Mouse (Mus musculus): ENCODE results near the gene Vps13c. TPM values are rescaled to one million over a fixed set of nuclear protein-coding genes. Genes with fewer than 3 reads are reported as not detected.

Vps13c gene
- total and polyA plus RNA-seq, 2 experiments from 2014 or later = 4.6 to 22.9 TPM

GRCm38 (mm10) chr9:67877081-67877718 lies 37.0 kb downstream of the Vps13c start:
- Histone ChIP-seq H3K4me2 (ENCODE audit: low read depth) (no peak overlapping the region), H3K27ac (ENCODE audit: low read depth, low read length) (no peak overlapping the region), H3K36me3 (ENCODE audit: insufficient read depth) (peaks cover 7% of the 10 kb centered on the region; the same call in 1 of the 2 replicates), H3K4me3 (ENCODE audit: low read depth, low read length) (no peak overlapping the region), H3K27me3 (ENCODE audit: insufficient read depth, low read length) (no peaks in the 10 kb centered on the region), H3K9me3 (ENCODE audit: low read length) (no peaks in the 10 kb centered on the region), H3K4me1 (ENCODE audit: insufficient read depth) (no peaks in the 10 kb centered on the region), H3K9ac (no peak overlapping the region)
- WGBS = 60% methylated on average over 14 of the region's 14 CpGs
- no peak for TF ChIP-seq CTCF (IDR thresholded peaks at IDR 0.05; ENCODE audit: low read depth)
- DNase-seq (no peak), ATAC-seq (no peak)

GRCm38 (mm10) chr9:67878197-67878769 lies 38.1 kb downstream of the Vps13c start:
- H3K27ac ChIP-seq (ENCODE audit: low read depth, low read length) = no peak overlapping the region
- H3K36me3 ChIP-seq (ENCODE audit: insufficient read depth) = 0 out of 2 replicates have a peak, but pooled peaks cover 7% of the 10 kb centered on the region
- no peak overlapping the region for H3K4me2 ChIP-seq (ENCODE audit: low read depth)
- no peak for TF ChIP-seq CTCF (IDR thresholded peaks at IDR 0.05; ENCODE audit: low read depth)
- WGBS = 93% methylated on average over 11 of the region's 11 CpGs
- no peak for DNase-seq
- H3K27me3 ChIP-seq (ENCODE audit: insufficient read depth, low read length) = no peaks in the 10 kb centered on the region
- H3K4me3 ChIP-seq (ENCODE audit: low read depth, low read length) = no peak overlapping the region
- no peak overlapping the region for H3K9ac ChIP-seq
- ATAC-seq = no peak
- H3K4me1 ChIP-seq (ENCODE audit: insufficient read depth) = no peaks in the 10 kb centered on the region
- H3K9me3 ChIP-seq (ENCODE audit: low read length) = no peaks in the 10 kb centered on the region

DNA sequence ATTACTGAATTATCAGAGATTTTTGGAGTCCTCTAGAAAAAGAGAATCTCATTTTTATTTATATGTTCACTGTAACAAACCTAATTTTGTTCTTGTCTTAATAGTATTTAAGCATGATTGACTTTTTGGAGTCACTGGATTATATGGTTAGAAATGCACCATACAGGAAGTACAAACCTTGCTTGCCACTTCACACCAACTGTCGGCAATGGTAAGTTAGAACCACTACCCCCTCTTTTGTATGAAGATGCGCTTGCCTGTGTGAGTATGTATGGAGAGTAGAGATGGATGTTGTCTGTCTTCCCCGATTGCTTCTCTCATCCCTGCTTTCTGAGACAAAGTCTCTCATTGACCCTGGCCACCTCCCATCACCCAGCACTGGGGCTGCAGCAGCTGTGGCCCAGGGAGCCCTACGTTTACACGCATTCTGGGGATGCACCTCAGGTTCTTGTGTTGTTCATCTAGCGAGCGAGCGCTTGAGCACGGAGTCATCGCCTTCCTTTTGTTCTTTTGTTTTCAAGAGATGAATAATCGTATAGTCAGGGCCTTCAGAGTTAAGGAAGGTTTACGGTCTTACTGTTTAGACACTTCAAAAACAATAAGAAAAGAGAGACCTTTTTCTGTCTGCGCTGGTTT lies 43.3 kb downstream of the Vps13c start:
- WGBS = 69% methylated on average over 13 of the region's 13 CpGs
- ATAC-seq = no peak

DNA sequence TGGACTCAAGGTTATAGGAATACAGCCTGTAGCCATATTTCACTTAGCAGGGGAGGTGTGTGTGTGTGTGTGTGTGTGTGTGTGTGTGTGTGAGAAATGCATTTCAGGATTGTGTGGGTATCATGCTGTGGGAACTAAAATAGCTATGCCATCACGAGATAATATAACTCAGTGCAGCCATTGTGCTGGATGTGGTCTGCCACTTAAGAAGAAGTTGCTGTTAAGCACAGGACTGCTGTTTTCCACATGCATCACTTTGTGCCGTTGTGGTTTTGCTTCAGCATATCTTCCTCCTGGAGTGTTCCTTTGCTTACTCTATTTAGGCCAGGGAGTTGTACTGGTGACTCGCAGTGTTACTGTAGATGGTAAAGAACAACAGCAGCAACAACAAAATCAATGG lies 43.9 kb downstream of the Vps13c start:
- Histone ChIP-seq H3K4me3 (ENCODE audit: low read depth, low read length) (no peak overlapping the region), H3K9ac (no peak overlapping the region), H3K4me2 (ENCODE audit: low read depth) (no peak overlapping the region), H3K27ac (ENCODE audit: low read depth, low read length) (no peak overlapping the region), H3K4me1 (ENCODE audit: insufficient read depth) (no peaks in the 10 kb centered on the region), H3K27me3 (ENCODE audit: insufficient read depth, low read length) (no peaks in the 10 kb centered on the region), H3K36me3 (ENCODE audit: insufficient read depth) (peaks cover 10% of the 10 kb centered on the region; the same call in 1 of the 2 replicates), H3K9me3 (ENCODE audit: low read length) (no peaks in the 10 kb centered on the region)
- 90% methylated on average over 3 of the region's 3 CpGs for WGBS
- ATAC-seq (no peak), DNase-seq (no peak)
- no peak for TF ChIP-seq CTCF (IDR thresholded peaks at IDR 0.05; ENCODE audit: low read depth)

More for the DNA sequence above, 43.3 kb downstream of the Vps13c start:
- no peak for TF ChIP-seq CTCF (IDR thresholded peaks at IDR 0.05; ENCODE audit: low read depth)
- Histone ChIP-seq H3K4me1 (ENCODE audit: insufficient read depth) (no peaks in the 10 kb centered on the region), H3K27ac (ENCODE audit: low read depth, low read length) (no peak overlapping the region), H3K36me3 (ENCODE audit: insufficient read depth) (peaks cover 12% of the 10 kb centered on the region; the same call in 1 of the 2 replicates), H3K9ac (no peak overlapping the region), H3K4me3 (ENCODE audit: low read depth, low read length) (no peak overlapping the region), H3K9me3 (ENCODE audit: low read length) (no peaks in the 10 kb centered on the region), H3K27me3 (ENCODE audit: insufficient read depth, low read length) (no peaks in the 10 kb centered on the region), H3K4me2 (ENCODE audit: low read depth) (no peak overlapping the region)
- DNase-seq = no peak

DNA sequence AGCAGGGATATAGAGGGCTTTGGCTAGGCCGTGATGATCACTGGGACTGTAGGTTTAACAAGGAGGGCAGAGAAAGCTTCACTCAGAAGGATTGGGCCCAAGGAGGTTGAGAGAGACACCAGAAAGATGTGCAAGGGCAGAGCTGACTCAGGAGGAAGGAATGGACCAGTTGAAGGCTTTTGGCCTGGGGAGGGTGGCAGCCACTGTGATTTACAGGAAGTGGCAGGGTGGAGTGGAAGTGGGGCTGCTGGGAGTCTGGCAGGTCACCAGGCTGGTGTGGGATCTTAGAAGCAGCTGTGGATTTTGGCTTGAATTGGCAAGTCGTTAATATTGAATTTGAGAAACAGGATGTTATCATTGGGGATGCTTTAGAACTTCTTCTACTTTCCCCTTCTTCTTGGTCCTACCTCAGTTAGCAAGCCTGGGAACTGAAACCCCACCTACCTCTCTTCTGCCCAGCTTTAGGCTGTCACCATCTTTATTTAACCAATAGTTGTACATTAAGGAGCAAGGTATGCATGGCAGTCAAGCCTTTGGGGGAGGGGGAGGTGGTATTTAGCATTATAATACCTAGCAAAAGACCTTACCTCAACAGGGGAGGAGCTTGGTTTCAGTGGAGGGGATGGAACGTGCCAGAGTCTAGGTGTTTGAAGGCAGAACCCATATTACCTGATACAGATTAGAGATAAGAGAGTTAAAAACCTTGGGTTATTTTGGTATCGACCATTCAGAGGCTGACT lies 47.0 kb downstream of the Vps13c start:
- no peak for DNase-seq

GRCm38 (mm10) chr9:67893474-67893873 lies 53.3 kb downstream of the Vps13c start:
- Histone ChIP-seq H3K27ac (ENCODE audit: low read depth, low read length) (no peak overlapping the region), H3K4me2 (ENCODE audit: low read depth) (no peak overlapping the region), H3K9ac (no peak overlapping the region), H3K27me3 (ENCODE audit: insufficient read depth, low read length) (no peaks in the 10 kb centered on the region), H3K4me3 (ENCODE audit: low read depth, low read length) (no peak overlapping the region), H3K4me1 (ENCODE audit: insufficient read depth) (no peaks in the 10 kb centered on the region), H3K9me3 (ENCODE audit: low read length) (no peaks in the 10 kb centered on the region), H3K36me3 (ENCODE audit: insufficient read depth) (peaks cover 17% of the 10 kb centered on the region)
- no peak for TF ChIP-seq CTCF (IDR thresholded peaks at IDR 0.05; ENCODE audit: low read depth)
- DNase-seq = no peak
- 98% methylated on average over 1 of the region's 1 CpGs for WGBS
- no peak for ATAC-seq

More for the DNA sequence above, 47.0 kb downstream of the Vps13c start:
- 77% methylated on average over 4 of the region's 4 CpGs for WGBS
- TF ChIP-seq CTCF (IDR thresholded peaks at IDR 0.05; ENCODE audit: low read depth) = no peak
- H3K4me3 ChIP-seq (ENCODE audit: low read depth, low read length) = no peak overlapping the region
- no peaks in the 10 kb centered on the region for H3K9me3 ChIP-seq (ENCODE audit: low read length)
- no peaks in the 10 kb centered on the region for H3K4me1 ChIP-seq (ENCODE audit: insufficient read depth)
- no peak for ATAC-seq
- H3K27ac ChIP-seq (ENCODE audit: low read depth, low read length) = no peak overlapping the region
- no peak overlapping the region for H3K9ac ChIP-seq
- H3K4me2 ChIP-seq (ENCODE audit: low read depth) = no peak overlapping the region
- no peaks in the 10 kb centered on the region for H3K27me3 ChIP-seq (ENCODE audit: insufficient read depth, low read length)
- H3K36me3 ChIP-seq (ENCODE audit: insufficient read depth) = peaks cover 14% of the 10 kb centered on the region; the same call in 1 of the 2 replicates
